Mouse (Mus musculus) embryo, embryonic 11.5 days (tissue): ENCODE results near the gene Tbl1x.

Source experiments
- DNase-seq: peaks from one replicate; pipeline ENCODE4 v3.0.0-alpha.2; 2012; ENCODE audit warnings: low read depth, low spot score

Tbl1x gene

DNA sequence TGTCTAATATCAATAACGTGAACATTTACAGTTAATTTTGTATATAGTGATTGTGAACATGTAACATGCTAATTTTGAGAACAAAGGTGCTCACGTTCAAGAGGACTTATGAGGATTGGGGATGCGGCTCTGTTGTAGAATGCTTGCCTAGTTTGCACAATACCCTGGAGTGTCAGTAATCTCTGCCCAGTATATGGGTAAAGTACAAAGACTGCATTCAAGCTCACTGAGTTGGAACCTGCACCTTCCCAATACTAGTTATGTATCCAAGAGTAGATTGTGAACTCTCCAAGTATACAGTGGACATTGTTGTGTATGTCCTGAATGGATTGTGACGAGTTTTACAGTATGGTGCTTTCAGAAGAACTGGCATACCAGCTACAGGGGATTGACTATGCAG, 33.7 kb downstream of the Tbl1x start:
- DNase-seq, result no peak

- no peak for DNase-seq
These were observed 34.7 kb downstream of the Tbl1x start for GRCm38 (mm10) chrX:77545362-77546078.

DNA sequence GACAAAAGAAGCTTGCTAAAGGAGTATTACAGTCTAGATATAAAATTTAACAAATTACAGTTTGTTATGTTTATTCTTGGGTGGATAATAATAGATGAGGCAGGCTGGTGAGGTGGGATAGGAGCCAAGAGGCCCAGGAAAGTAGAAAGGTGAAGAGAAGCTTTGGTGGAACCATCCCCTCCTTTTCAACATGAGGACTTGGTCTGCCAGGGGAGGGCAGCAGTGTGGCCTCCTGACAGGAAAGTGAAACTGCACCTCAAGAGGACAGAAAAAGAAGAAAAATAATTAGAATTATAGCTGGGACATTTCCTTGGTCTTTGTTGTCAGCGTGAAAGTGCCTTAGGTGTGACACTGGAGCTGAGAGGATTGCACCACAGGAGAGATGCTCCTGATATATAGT, 35.6 kb downstream of the Tbl1x start:
- no peak for DNase-seq

DNA sequence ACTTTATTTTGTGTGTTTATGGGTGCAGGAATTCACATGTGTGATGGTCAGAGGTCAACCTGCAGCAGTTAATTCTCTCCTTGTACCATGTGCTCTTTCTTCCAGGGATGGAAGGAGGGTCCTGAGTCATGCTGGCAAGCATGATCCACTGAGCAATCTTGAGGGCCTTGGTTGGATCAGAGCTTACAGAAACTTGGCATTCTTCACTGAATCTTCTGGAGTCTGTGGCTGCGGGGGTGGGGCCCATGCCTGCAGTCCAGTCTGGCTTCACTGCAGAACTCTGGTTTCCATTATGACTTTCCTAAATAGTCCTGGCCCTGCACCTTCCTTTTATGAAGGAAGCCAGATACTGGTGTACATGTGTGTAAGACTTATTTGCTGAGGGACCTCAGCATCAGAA, 38.1 kb downstream of the Tbl1x start:
- DNase-seq, result no peak

- DNase-seq, result no peak
These were observed 39.6 kb downstream of the Tbl1x start for GRCm38 (mm10) chrX:77550388-77550787.

- no peak for DNase-seq
These were observed 40.5 kb downstream of the Tbl1x start for GRCm38 (mm10) chrX:77551306-77551705.

- DNase-seq, result no peak
These were observed 41.3 kb downstream of the Tbl1x start for GRCm38 (mm10) chrX:77552088-77552487.

DNA sequence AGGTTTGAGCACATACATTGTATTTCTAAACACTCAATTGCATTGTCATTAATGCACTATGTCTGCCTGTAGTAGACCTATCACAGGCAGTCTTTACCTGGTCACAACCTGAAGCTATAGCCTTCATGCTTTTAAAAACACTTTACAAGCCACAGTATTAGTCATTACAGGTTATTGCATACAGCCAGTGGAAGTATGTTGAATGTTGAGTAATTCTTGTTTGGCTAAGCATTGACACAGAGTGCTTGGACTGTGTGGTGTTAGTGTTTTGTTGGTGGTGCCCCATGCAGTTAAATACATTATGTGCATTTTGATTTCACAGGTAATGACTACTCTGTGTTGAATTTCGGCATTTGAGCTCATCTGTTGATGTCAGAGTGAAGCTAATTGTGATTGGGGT, 45.2 kb downstream of the Tbl1x start:
- DNase-seq, result no peak

GRCm38 (mm10) chrX:77559199-77559881, 48.5 kb downstream of the Tbl1x start:
- DNase-seq, result no peak

DNA sequence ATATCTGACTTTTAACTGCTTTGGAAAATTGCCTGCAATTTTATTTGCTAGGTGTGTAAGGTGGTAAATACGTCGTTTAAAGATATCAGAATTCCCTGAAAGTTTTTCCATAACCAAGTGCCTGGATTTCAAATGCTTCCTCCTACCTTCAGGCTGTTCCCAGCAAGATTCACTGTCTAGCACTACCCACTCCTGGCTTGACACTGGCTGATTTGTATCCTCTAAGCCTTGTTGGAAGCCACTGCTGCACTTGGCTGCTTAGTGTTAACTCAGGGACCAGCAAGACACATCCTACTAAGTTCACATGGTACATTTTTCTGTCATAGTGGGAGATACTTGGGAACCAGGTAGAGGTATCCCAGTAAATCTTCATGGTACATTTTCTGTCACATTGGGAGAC, 52.8 kb downstream of the Tbl1x start:
- no peak for DNase-seq

GRCm38 (mm10) chrX:77566739-77567138, 55.9 kb downstream of the Tbl1x start:
- no peak for DNase-seq

DNA sequence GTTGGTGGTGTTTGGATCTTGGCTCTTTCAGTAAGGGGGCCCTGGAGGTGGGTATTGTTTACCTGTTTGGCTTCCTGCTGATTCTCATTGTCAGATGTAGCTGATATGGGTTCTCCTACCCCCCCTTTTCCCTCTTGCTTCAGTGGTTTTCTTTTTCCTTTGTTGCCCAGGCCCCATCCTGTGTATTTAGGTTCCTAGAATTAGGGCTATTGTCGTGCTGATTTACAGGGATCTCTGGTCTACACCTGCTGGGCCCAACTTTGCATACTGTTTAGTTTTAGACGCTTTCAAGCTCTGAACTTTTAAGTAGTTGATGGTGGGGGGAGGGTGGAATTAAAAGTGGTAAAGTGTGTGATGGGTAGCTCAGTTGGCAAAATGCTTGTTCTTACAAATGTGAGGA, 57.2 kb downstream of the Tbl1x start:
- DNase-seq, result no peak

GRCm38 (mm10) chrX:77573743-77574142, 62.9 kb downstream of the Tbl1x start:
- no peak for DNase-seq

GRCm38 (mm10) chrX:77577108-77577507, 66.3 kb downstream of the Tbl1x start:
- DNase-seq, result no peak

DNA sequence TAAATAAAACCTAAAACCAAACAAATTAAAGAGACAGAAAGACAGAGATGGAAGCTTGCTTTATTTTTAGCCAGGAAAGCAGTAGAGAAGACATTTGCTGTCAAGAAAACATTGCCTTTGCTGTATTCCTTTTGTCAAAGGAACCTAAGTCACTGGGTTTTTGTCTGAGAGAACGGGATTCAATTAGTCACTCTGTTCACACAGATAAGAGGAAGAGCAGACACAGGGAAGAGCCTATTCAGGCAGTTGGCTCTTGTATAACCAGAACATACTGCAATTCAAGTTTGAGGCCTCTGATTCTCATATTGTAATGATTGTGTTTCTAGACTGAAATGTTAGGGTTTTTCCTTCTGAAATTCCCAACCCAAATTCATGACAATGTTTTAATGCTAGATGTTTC, 67.4 kb downstream of the Tbl1x start:
- no peak for DNase-seq

DNA sequence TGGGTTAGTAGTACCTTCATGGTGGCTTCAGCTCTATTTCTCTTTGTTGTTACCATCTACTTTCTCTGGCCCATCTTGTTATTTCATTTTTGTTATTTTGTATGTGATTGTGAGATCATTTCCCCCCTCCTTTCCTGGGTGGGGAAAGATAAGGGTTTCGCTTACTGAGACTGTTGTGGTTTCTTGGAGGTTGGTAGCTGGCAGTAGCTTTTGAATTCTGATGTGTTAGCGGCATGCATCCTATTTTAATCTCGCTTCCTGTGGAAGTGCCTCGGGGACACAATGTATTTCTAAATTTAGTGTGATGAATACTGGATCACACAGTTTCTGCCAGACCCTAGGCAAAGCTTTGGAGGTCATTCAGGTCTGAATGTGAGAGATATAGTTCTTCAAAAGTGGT, 69.2 kb downstream of the Tbl1x start:
- DNase-seq, result no peak

- DNase-seq, result no peak
These were observed 75.2 kb downstream of the Tbl1x start for GRCm38 (mm10) chrX:77585974-77586373.

DNA sequence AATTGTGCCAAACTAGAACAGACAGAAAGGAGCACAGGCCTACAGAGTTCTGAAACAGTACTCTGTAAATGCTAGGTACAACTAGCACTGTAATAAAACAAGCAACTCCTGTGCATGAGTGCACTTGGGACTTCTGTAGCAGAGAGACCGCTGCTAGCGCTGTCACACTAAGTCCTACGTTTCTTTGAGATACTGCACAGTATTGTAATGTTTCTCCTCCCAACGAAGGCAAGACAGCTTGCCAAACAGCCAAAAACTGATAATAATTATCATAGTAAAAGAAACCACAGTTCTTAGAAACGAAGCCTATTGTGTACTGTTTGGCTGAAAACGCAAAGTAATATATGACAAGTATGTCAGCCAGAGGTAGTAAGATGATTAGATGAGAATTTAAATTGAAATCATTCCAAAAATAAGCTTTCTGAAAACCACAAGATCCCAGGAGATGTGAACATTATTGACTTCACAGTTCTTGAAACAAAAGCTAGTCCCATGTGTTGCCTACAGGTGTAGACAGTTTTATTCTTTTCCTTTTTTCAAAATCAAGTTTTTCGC, 83.9 kb downstream of the Tbl1x start:
- DNase-seq, result no peak

GRCm38 (mm10) chrX:77597674-77598073, 86.9 kb downstream of the Tbl1x start:
- no peak for DNase-seq

GRCm38 (mm10) chrX:77598736-77599135, 87.9 kb downstream of the Tbl1x start:
- no peak for DNase-seq

GRCm38 (mm10) chrX:77603496-77604258, 92.9 kb downstream of the Tbl1x start:
- no peak for DNase-seq

GRCm38 (mm10) chrX:77607488-77607887, 96.7 kb downstream of the Tbl1x start:
- no peak for DNase-seq
